Mouse (Mus musculus): Measurements from ENCODE around the gene Atp2a3.

The Atp2a3 gene

DNA sequence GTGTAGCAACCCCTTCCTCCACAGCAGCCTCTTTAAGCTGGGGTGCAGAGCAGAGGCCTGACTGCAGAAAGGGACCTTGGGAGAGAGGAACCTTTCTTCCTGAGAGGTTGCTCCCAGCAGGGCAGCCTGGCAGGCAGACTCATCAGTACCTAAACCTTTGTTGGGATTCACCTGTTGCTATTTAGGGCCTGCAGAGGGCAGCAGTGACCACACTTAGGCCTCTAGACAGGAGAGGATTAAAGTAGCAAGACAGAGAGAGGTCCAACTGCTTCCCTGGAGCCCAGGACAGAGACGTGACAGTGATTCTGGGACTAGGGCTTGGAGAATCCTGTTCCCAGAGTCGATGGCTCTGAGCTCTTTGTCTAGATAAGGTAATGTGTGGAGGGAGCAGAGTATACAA, 45.4 kb downstream of the Atp2a3 start:
- no peak for DNase-seq (ENCODE audit: low read depth)

DNA sequence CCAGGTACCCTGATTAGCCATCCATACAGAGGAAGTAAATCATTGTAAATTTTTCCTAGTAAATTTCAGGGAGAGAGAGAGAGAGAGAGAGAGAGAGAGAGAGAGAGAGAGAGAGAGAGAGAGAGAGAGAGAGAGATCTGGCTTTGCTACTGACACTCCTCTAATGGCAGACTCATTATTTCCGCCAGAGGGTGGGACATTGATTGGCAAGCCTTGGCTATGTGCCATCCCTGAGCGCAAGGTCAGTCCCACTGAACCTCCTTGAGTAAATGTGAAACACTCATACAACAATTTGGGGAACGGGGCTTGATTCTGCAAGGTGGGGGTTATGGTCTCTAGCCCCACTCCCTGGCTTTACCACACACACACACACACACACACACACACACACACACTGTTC, 46.1 kb downstream of the Atp2a3 start:
- DNase-seq (ENCODE audit: low read depth) = no peak

DNA sequence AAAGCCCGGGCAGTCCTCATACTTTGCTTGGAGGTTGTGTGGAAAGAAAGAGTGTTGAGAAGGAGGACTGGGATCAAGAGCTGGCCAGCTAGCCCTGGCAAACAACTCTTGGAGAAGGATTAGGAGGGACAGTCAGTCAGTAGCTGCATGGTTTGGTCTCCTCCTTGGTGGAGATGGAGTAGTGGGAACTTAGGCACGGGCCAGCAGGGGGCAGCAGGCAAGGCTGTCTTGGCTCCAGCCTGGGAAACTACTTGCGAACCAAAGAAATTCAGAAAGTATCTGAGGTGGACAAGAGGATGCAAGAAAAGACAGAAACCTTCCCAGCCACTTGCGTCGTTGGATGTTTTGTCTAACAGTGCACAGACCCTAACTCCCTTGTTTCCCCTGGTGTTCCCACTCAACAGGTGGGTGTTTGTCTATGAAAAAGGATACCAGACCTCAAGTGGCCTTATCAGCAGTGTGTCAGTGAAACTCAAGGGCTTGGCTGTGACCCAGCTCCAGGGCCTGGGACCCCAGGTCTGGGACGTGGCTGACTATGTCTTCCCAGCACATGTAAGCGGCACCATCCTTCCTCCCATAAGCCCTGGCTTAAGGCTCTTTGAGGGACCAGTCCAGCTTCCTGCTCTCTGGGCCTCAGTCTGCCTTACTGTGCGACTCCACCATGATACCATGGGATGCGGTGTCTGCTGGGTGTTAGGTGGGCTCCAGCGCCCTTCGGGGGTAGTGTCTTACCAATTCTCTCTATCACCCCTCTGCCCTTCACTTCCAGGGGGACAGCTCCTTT, 46.9 kb downstream of the Atp2a3 start:
- no peak for DNase-seq (ENCODE audit: low read depth)

DNA sequence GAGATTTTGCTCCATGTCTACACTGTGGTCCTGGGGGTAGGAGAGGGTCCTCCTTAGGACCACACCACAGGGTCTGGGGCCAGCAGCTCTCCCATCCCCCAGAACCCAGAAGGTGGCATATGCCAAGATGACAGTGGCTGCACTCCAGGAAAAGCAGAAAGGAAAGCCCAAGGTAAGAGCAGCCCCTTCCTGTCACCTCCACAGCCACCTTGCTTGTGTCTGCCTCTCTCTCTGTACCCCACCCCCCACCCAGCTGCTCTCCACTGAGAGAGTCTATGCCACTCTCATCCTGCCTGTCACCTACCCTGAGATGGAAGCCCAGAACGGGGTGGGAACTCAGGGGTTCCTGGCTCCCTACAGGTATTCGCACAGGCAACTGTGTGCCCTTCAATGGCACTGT, 47.9 kb downstream of the Atp2a3 start:
- DNase-seq (ENCODE audit: low read depth) = no peak

DNA sequence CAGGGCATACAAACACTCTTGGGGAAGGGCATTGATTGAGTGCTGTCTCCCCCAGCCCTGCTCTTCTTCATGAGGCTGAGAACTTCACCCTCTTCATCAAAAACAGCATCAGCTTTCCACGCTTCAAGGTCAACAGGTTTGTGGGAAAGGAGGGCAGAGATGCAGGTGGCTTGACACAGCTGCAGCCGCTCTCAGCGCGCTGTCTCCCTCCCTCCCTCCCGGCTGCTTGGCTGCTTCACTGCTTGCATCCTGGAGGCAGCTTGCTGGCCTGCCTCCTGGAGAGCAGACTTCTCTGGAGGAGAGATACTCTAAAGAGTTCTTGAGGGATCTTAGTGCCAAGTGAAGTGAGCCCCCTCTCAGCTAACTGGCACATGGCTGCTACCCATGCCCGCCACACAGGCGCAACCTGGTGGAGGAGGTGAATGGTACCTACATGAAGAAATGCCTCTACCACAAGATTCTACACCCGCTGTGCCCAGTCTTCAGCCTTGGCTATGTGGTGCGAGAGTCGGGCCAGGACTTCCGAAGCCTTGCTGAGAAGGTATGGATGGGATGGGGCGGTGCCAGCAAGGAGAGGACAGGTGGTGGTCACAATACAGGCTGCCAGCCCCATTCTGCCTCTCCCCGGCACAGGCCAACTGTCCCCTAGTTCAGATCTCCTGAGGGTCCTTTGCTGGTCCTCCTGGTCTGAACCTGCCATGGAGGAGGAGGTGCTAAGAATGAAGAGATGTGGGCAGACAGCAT, 48.7 kb downstream of the Atp2a3 start:
- no peak for DNase-seq (ENCODE audit: low read depth)

DNA sequence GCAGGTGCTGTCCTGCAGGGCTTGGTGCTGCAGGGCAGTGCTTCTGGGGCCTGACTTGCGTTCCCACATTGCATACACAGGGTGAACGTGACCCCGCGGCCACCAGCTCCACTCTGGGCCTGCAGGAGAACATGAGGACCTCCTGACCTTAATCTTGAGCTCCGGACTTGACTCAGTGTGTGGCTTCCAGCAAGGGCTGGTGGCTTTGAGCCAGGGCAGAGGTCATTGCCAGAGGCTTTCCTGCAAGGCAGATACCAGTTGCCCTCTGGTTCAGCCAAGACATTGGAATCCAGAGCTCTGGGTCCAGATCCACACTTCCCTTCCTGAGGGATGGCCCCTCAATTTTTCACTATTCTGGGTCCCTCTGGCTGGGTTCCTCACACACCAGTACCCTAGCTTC, 53.0 kb downstream of the Atp2a3 start:
- DNase-seq (ENCODE audit: low read depth) = no peak

DNA sequence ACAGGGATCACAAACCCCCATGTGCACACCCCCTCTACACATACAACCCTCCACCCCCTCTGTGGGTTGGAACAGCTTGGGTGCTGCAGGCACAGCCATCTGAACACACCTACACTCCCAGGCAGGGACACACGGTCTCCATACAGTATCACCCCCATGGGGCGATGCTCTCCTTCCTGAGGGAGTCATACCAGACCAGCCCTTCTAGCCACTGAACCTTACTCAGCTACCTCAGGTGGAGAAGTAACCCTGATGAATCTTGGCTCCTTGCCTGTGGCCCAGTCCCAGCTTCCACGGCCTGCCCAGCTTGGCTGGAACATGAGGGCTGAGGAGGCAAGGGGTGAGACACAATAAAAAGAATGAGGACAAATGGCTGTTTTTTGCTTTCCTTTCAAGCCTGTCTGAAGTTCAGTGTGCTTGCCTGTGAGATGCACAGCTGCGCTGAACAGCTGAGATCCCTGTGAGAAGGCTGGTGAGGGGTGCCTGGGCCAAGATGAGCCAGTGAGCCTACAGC, 53.9 kb downstream of the Atp2a3 start:
- DNase-seq (ENCODE audit: low read depth) = no peak

DNA sequence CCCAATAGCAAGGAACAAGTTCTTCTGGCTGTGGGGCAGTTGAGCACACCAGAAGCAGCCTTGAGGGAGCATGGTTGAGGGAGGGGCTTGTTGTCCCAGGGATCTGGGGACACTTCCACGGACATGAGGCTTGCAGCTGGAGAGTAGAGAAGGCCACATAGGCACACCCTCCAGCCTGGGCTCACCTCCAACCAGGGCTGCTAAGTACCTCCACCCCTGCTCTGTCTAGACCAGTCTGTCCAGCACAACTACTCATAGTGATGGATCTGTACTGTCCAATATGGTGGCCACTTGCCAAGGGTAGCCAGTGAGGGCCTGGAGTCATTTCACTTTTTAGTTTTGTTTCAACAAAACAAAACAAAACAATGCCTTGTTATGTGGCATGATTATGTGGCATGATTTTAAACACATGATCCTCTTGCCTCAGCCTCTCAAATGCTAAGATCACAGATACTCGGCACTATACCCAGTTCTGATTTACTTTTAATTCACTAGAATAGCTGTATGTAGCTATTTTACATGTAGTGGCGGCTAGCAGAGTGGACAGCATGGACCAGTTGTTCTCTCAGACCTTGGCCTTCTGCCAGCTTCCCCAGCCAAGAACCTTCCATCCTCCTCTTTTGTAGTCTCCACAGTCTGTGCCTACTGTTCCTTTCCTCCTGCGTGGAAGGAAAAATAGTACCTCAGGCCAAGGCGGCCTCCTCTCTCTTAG, 54.6 kb downstream of the Atp2a3 start:
- DNase-seq (ENCODE audit: low read depth) = peak; percentile 50

DNA sequence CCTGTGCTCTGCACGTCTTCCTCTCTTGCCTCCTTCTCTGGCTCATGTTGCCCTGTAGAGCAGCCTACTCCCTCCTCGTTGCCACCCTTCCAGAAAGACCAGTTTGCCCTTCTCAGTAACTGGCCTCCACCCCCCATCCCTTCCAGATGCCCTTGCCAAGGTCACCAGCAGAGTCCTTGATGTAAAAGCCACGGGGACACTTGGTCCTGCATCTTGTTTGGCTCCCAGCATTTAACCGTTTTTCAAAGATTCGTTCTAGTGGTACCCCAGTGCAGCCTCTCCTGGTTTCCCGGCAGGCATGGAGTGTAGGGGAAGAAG, 55.1 kb downstream of the Atp2a3 start:
- DNase-seq (ENCODE audit: low read depth) = no peak

DNA sequence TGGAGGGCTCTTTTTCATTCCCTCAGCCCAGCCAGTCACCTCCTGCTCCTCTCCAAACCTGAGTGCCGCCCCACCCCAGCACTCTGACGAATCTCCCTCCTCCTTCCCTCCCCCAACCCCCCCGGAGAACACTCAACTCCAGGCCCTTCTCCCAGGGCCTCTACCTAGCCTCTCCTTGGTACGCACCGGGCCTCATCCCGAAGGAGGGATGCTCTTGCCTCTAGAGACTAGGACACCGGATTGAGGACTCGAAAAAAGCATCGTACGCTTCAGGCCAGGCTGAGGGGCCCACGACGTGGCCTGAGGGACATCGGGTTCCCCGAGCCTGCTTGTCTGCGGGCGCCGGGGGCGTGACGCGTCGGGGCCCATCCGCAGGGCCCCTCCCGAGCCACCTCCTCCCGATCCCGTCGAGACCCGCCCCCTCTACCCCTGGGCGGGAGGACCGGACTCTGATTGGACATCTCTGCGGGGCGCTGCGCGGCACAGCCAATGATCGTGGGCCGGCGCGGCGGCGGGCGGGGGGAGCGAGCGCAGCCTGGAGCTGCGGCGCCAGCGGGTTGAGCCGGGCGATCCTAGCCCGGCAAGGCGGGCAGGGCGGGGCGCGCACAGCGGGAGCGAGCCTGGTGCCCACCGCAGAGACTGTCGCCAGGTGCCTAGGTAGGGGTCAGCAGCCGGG, 57.6 kb downstream of the Atp2a3 start, which contains the start of gene Camkk1:
TSS of gene Camkk1 (plus strand) at position 538 of the 676 bp plus-strand sequence.
- peak; percentile 61 for DNase-seq (ENCODE audit: low read depth)

DNA sequence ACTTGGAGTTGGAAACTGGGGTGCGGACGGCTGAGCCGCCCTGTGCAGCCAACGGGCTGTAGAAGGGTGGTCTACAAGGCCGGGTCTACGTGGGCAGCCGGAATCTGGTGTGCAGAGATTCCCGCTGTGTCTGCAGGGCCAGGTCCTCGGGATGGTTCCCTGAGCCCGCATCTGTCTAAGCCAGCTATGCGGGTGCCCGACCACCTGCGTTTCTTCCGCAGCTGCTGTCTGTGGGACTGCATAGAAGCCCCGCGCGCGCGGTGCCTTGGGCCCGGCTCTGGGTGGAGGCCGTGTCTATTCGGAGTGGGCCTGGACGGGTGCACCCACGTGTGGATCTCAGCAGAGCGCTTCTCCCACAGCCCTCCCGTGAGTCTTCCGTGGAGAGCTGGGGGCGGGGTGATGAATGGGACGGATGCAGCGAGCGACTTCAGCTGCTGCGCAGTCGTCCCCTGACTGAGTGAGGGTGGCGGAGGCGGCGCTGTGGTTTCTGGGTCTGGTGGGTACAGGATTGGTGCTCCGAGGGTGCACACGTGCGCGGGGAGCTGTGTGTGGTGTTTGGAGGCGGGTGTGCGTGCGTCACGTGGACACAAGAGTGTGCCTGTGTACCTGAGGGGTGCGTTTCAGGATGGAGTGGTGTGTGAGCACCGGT, 58.3 kb downstream of the Atp2a3 start:
- DNase-seq (ENCODE audit: low read depth) = no peak

DNA sequence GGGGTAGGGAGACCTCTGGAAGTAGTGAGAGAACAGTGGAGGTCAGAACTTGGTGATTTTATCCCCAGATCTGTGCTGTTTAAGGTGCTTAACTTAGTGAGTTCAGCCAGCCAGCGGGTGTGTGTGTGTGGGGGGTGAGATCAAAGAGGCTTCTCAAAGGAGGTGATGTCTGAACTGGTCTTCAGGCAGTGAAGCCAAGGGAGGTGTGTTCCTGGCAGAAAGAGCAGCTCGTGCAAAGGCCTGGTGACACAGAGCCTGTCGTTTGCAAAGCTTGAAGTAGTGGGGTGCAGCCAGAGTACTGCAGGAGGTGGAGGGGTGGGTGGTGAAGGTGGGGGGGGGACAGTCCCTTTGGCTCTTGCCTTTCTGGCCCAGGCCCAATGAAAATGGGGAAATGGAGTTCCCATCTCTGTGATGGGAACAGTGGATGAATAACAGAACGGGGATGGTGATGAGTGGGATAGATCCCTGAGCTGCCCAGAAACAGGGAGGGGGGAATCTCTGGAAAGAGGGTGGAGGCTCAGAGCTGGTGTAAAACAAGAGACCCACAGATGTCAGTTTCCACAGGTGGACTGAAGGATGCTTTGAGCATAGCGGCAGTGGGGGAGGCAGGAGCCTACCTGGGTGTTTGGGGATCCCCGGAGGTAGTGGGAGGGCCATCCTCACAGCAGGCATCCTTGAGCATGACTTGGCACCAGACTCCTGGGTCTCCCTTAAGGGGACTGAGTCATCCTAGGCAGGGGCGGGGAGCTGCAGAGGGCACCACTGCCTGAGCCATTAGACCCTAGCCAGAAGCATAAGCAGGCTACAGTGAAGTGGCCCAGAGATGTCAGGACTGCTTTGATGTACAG, 60.2 kb downstream of the Atp2a3 start:
- no peak for DNase-seq (ENCODE audit: low read depth)

DNA sequence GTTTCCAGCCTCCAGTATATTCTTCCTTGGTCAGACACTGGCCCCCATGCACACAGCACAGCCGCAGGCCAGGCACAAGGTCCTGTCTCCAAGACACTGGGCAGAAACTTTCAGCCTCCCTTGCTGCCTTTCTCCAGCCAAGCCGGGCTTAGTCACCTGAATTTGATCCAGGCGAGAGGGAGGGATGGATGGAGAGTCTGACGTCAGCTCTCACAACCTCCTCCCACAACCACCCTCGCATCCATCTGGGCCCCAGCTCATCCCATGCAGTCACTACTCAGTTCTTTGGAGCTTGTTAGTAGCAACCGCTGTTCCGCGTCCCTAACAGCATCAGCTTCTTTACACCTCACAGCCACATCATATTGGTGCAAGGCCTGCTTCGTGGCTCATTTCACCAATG, 62.1 kb downstream of the Atp2a3 start:
- DNase-seq (ENCODE audit: low read depth) = peak; percentile 92

DNA sequence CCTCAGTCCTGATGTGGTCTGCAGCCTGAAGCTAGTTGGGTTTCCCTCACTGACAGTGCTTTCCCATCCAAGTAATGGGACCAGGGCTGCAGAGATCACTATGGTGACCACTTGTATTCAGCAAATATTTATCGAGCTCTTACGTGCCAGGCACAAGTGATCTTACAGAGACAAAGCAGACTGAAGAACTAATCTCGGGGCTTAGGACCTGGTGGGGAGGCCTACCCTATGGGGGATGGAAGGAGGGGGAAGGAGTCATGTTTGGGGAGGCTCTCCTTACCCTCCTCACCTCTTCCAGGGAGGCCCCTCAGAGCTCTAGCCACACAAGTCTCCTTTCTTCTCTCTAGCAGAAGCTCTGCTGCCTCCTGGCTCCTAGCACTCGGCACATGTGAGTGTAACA, 62.9 kb downstream of the Atp2a3 start:
- no peak for DNase-seq (ENCODE audit: low read depth)

DNA sequence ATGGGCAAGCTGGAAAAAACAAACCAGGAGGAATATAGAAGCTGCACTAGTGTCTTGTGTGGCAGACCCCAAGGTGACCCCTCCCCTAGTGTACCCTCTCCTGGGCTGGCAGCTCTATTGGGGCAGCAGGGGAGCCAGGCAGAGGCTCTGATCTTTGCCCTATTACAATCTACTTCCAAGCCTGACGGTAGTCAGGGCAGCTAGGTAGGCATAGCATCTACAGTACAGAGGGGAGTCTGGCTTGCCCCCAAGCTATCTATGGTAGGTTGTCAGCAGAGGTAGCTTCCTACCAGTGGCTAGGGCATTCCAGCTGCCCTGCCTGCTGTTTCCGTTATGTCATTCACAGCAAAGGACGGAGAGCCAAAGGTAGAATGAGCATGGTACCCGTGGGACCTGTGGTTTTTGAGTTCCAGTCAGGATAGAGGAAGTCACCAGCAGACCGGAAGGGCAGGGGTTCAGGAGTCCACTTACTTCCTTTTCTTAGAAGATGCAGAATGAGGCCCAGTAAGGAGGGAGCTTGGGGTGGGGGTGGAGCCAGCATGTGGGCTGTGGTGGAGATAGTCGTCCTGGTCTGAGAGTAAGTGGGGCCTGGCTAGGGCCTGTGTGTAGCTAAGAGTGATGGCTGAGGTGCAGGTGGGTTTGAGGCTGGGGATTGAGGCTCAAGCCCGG, 63.4 kb downstream of the Atp2a3 start:
- no peak for DNase-seq (ENCODE audit: low read depth)

DNA sequence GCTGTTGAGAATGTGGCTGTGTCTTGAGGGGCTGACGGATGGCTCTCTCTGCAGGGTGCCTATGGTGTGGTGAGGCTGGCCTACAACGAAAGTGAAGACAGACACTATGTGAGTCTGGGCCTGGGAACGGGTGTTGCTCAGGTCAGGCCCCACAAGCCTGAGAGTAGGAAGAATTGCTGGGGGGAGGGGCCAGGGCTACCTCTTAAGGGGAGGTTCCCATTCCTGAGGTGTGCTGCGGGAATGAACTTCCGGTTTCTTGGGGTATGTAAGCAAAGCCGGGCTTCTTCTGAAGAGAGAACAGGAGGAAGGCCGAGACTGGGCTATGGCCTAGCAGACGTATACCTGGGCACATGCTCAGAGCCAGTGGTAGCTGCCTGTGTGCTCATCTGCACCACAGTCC, 66.0 kb downstream of the Atp2a3 start:
- no peak for DNase-seq (ENCODE audit: low read depth)

DNA sequence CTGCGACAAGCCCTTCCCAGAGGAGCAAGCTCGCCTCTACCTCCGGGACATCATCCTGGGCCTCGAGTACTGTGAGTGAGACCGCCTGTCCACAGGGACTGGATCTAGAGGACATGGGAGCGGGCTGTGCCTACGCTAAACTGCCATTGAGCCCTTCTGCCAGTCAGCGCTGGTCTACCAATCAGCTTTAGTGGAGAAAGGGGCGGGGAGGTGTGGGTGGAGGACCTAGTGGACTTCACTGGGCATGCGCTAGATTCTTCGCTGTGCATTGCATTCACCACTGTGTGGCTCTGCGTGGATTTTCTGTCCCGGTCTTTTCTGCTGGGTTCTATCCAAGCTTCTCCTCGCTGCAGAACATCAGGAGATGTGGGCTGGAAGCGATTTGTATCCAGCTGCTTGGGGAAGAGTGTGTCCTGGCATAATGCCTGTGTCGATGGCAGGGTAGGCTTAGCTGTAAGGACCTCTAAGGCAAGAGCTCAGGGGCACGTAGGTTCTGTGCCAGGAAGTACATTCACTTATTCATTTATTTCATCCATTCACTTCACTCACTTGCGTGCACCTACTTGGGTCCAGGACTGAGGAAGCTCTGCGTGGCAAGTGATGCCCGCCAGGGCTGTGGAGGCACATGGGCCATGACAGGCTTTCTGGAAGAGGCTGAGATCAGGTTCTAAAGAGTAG, 70.0 kb downstream of the Atp2a3 start:
- peak; percentile 79 for DNase-seq (ENCODE audit: low read depth)

DNA sequence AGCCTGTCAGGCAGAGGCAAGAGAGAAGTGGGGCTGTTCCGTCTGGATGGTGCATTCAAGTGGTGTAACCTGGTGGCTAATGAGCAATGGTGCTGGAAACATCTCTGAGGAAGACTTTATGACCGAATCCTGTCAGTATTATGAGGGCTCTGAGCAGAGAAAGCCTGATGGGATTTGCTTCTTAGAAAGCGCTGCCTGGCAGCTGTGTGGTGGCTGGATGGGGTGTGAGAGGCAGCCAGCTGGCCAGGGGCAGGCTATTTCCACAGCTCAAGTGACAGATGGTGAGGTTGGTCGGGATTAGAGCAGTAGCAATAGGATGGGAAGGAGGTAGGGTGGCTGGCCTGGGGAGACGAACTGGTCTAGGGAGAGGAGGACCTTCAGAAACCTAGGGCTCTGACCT, 70.6 kb downstream of the Atp2a3 start:
- DNase-seq (ENCODE audit: low read depth) = no peak

DNA sequence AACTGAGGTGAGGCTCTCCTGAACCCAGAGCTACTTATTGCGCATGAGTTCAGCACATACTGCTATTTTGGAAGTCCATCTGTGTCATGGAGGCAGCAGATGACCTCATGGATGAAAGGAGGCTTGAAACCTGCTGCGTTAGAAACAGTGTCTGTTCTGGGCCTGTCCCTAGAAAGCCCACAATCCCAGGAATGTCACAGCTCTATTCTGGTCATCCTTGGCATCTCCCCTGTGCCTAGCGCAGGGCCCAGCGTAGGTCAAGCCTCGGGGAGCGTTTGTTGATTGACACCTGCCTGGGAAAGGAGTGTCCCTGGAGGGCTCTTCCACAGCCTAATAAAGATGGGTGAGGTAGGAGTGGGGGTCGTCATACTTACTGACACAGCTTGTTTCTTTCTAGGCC, 75.1 kb downstream of the Atp2a3 start:
- DNase-seq (ENCODE audit: low read depth) = no peak

DNA sequence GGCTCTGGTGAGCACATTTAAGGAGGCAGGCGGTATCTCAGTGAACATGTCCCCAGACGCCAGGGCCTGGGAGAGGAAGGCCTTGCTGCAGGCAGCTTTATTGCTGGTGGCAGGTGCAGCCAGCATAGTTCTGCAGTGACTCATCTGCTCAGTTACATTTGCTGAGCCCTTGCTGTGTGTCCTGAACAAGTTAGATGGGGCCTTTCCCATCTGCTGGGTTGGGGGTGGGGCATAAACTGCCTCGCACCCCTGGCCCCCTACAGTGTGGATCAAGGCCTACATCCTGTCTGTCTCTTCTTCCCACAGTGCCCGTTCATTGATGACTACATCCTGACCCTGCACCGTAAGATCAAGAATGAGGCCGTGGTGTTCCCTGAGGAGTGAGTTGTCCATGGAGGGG, 75.9 kb downstream of the Atp2a3 start:
- DNase-seq (ENCODE audit: low read depth) = no peak

All from fibroblast of lung, adult 2 months (primary cell).